Mouse (Mus musculus): ENCODE data around the gene Kcnma1.

- no peak for TF ChIP-seq CTCF (IDR thresholded peaks at IDR 0.05; ENCODE audit: extremely low read depth, insufficient read length, insufficient replicate concordance, low read depth, low read length)
- no peak for TF ChIP-seq POLR2A (IDR thresholded peaks at IDR 0.05; ENCODE audit: low read depth, low read length)
Observed at GRCm38 (mm10) chr14:24035486-24036207, 21.4 kb upstream of the Kcnma1 start.
